ENCODE assay signal across 14 mouse cellular contexts in genomic region chr4:139231163-139231562, GRCm38 (mm10). TPM values are rescaled to one million over a fixed set of nuclear protein-coding genes. Genes with fewer than 3 reads are reported as not detected.
DNase-seq lines count a peak whose midpoint lies in the region; ATAC-seq and TF ChIP-seq lines count a peak whose summit lies in the region.
"Had no signal": no experiment of that assay in that cellular context is flagged by ENCODE, and none has a peak within 500 bp of the region (broad histone marks: within the 10 kb centered on the region; RNA-seq: fewer than 3 reads in every experiment).

No protein-coding gene starts in this region.

- H3K9me3 ChIP-seq in heart, embryonic 16.5 days (replicated peaks; ENCODE audit: control insufficient read depth, low read length): no peaks in the 10 kb centered on the region
- H3K9me3 ChIP-seq in E14TG2a.4 (ENCODE audit: low read length): no peaks in the 10 kb centered on the region
- H3K9me3 ChIP-seq in limb, embryonic 15.5 days: no peaks in the 10 kb centered on the region
- H3K9me3 ChIP-seq: forebrain, embryonic 10.5 days had no signal

- H3K4me3 ChIP-seq in heart, embryonic 16.5 days (ENCODE audit: low read length): no peak overlapping the region
- peak overlapping the region; percentile 39 for H3K4me3 ChIP-seq in E14TG2a.4 (replicated peaks; ENCODE audit: low read length)
- H3K4me3 ChIP-seq in brown adipose tissue, adult 24 weeks (ENCODE audit: insufficient read depth, low read depth, low read length): no peak overlapping the region
- no peak overlapping the region for H3K4me3 ChIP-seq in limb, embryonic 15.5 days
- H3K4me3 ChIP-seq: forebrain, embryonic 10.5 days had no signal

- H3K36me3 ChIP-seq in heart, embryonic 16.5 days (ENCODE audit: control insufficient read depth, insufficient read depth): 0 out of 2 replicates have a peak, but pooled peaks cover 1% of the 10 kb centered on the region
- H3K36me3 ChIP-seq in E14TG2a.4 (ENCODE audit: insufficient read depth, low read length): peaks cover 87% of the 10 kb centered on the region
- H3K36me3 ChIP-seq in limb, embryonic 15.5 days: peaks cover 9% of the 10 kb centered on the region

- H3K9ac ChIP-seq in heart, embryonic 16.5 days (ENCODE audit: low read length): no peak overlapping the region
- no peak overlapping the region for H3K9ac ChIP-seq in limb, embryonic 15.5 days
- H3K9ac ChIP-seq: liver, embryonic 14.5 days had no signal

- peaks cover 59% of the 10 kb centered on the region for H3K4me1 ChIP-seq in heart, embryonic 16.5 days (ENCODE audit: control insufficient read depth, insufficient read depth, low read length)
- H3K4me1 ChIP-seq in E14TG2a.4 (replicated peaks; ENCODE audit: low read depth, low read length): peaks cover 95% of the 10 kb centered on the region
- H3K4me1 ChIP-seq in brown adipose tissue, adult 24 weeks (ENCODE audit: control insufficient read depth, insufficient read depth, insufficient read length, low read length): peaks cover 45% of the 10 kb centered on the region
- H3K4me1 ChIP-seq in limb, embryonic 15.5 days: peaks cover 75% of the 10 kb centered on the region

- intact Hi-C loops in heart, postnatal 14 days (cut with DNase I): no loop called here

- H3K4me2 ChIP-seq in heart, embryonic 16.5 days (ENCODE audit: low read depth, low read length): no peak overlapping the region
- no peak overlapping the region for H3K4me2 ChIP-seq in limb, embryonic 15.5 days

- peak overlapping the region; percentile 40 for H3K27ac ChIP-seq in heart, embryonic 16.5 days (ENCODE audit: low read length)
- H3K27ac ChIP-seq in brown adipose tissue, adult 24 weeks (replicated peaks; ENCODE audit: low read depth, low read length): 0 out of 2 replicates have a peak overlapping the region, but pooled peaks have one; percentile 7
- 0 out of 2 replicates have a peak overlapping the region, but pooled peaks have one; percentile 44 for H3K27ac ChIP-seq in limb, embryonic 15.5 days
- H3K27ac ChIP-seq: forebrain, embryonic 10.5 days; liver, embryonic 14.5 days had no signal

- ATAC-seq in heart, embryonic 16.5 days (replicated peaks; ENCODE audit: extremely low read depth, insufficient read depth, low FRiP score): no peak
- ATAC-seq in limb, embryonic 15.5 days (ENCODE audit: insufficient number of reproducible peaks, low FRiP score, low TSS enrichment, low read depth): no peak
- ATAC-seq in megakaryocyte-erythroid progenitor cell, adult 5-6 weeks (replicated peaks; ENCODE audit: low FRiP score, low TSS enrichment, poor library complexity, severe bottlenecking): no peak
- ATAC-seq: inflammation-experienced regulatory T-cells, adult 6 months had no signal

- no peak for DNase-seq in heart, postnatal 14 days
- no peak for DNase-seq in gastrocnemius, adult 8-10 months (ENCODE audit: low spot score in 2 of 2)
- DNase-seq: adrenal gland, postnatal 25 days; cerebellum, adult 11-12 months; right cerebral cortex, postnatal 14 days; thymus, postnatal 36 days had no signal

- no peak for TF ChIP-seq CTCF in E14TG2a.4 (conservative IDR thresholded peaks at IDR 0.05; ENCODE audit: low read length)

- no peaks in the 10 kb centered on the region for H3K27me3 ChIP-seq in heart, embryonic 16.5 days (ENCODE audit: control insufficient read depth, insufficient read depth, low read length)
- H3K27me3 ChIP-seq in E14TG2a.4 (ENCODE audit: insufficient read depth, low read length): no peaks in the 10 kb centered on the region
- no peaks in the 10 kb centered on the region for H3K27me3 ChIP-seq in limb, embryonic 15.5 days

- WGBS in heart, embryonic 16.5 days: 70% methylated on average over 8 of the region's 8 CpGs
- 62% methylated on average over 8 of the region's 8 CpGs for WGBS in limb, embryonic 15.5 days

RNA-seq across cellular contexts. Expression of gene Capzb, which starts 38.5 kb away (rescaled TPM):
- 382 and 385 TPM in 2 replicates for polyA plus RNA-seq in heart, embryonic 16.5 days (2015; fragmentation: Nextera tagmentation; extraction: Ambion mirVana)
- total RNA-seq in heart, postnatal 14 days (2021): 100 to 1,000 TPM; 418 to 433 TPM
- 154 and 166 TPM in 2 replicates for polyA plus RNA-seq in brown adipose tissue, adult 24 weeks (2012; ENCODE audit: insufficient read depth, insufficient read length, missing spikeins)
- polyA plus RNA-seq in limb, embryonic 15.5 days (2015; fragmentation: Nextera tagmentation; extraction: Ambion mirVana): 399 and 425 TPM in 2 replicates
- 100 to 1,000 TPM; 439 to 500 (median 472) TPM for total RNA-seq in gastrocnemius, adult 8-10 months (2022)
- 216 and 230 TPM in 2 replicates for total RNA-seq in megakaryocyte-erythroid progenitor cell, adult 5-6 weeks (2014; fragmentation: Nextera tagmentation)
- total RNA-seq in megakaryocyte-erythroid progenitor cell, adult 5-6 weeks (2017): 90.1 and 113 TPM in 2 replicates
